Mouse (Mus musculus) left cerebral cortex, adult 9 months (tissue): Measurements from ENCODE around the gene Jakmip3.

Experiments used
- DNase-seq, 2 experiments: peaks; one replicate each; pipeline ENCODE4 v3.0.0; 2022; ENCODE audit warnings: low spot score in 2 of 2

Jakmip3 gene

GRCm38 (mm10) chr7:138947741-138948140 lies 7.2 kb downstream of the Jakmip3 start:
- no peak for DNase-seq

- DNase-seq, result no peak
These were observed 7.8 kb downstream of the Jakmip3 start for GRCm38 (mm10) chr7:138948309-138948708.

- no peak for DNase-seq
These were observed 15.3 kb downstream of the Jakmip3 start for GRCm38 (mm10) chr7:138955787-138956186.

- no peak for DNase-seq
These were observed 16.6 kb downstream of the Jakmip3 start for GRCm38 (mm10) chr7:138957106-138957505.

GRCm38 (mm10) chr7:138959747-138960146 lies 19.2 kb downstream of the Jakmip3 start:
- no peak for DNase-seq

- DNase-seq, result no peak
These were observed 23.2 kb downstream of the Jakmip3 start for GRCm38 (mm10) chr7:138963756-138964155.

- DNase-seq, result peak in 1 of 2 experiments; percentile 71
These were observed 27.6 kb downstream of the Jakmip3 start for GRCm38 (mm10) chr7:138968010-138968620.

GRCm38 (mm10) chr7:138977510-138977909 lies 37.0 kb downstream of the Jakmip3 start:
- peak in 1 of 2 experiments; percentile 30 for DNase-seq

GRCm38 (mm10) chr7:138984576-138984975 lies 44.0 kb downstream of the Jakmip3 start:
- no peak for DNase-seq

GRCm38 (mm10) chr7:138989156-138989555 lies 48.6 kb downstream of the Jakmip3 start:
- DNase-seq, result no peak

GRCm38 (mm10) chr7:139002692-139003091 lies 62.2 kb downstream of the Jakmip3 start:
- no peak for DNase-seq

- DNase-seq, result no peak
These were observed 62.7 kb downstream of the Jakmip3 start for GRCm38 (mm10) chr7:139003250-139003649.

- no peak for DNase-seq
These were observed 69.4 kb downstream of the Jakmip3 start for GRCm38 (mm10) chr7:139009786-139010502.

GRCm38 (mm10) chr7:139011027-139011426 lies 70.5 kb downstream of the Jakmip3 start:
- DNase-seq, result peak in 1 of 2 experiments; percentile 48

GRCm38 (mm10) chr7:139011586-139011985 lies 71.1 kb downstream of the Jakmip3 start:
- DNase-seq, result no peak

- no peak for DNase-seq
These were observed 72.3 kb downstream of the Jakmip3 start for GRCm38 (mm10) chr7:139012767-139013369.

GRCm38 (mm10) chr7:139015143-139015542 lies 74.6 kb downstream of the Jakmip3 start:
- no peak for DNase-seq

- DNase-seq, result no peak
These were observed 75.8 kb downstream of the Jakmip3 start for GRCm38 (mm10) chr7:139016288-139016687.

- DNase-seq, result no peak
These were observed 76.8 kb downstream of the Jakmip3 start for GRCm38 (mm10) chr7:139017249-139017903.

GRCm38 (mm10) chr7:139020884-139021283 lies 80.4 kb downstream of the Jakmip3 start:
- DNase-seq, result no peak

GRCm38 (mm10) chr7:139021326-139021725 lies 80.8 kb downstream of the Jakmip3 start:
- DNase-seq, result no peak

- no peak for DNase-seq
These were observed 86.6 kb downstream of the Jakmip3 start for GRCm38 (mm10) chr7:139027136-139027535.
